Mouse (Mus musculus) cortical plate, adult 2 months (tissue): ENCODE data around the gene Fam193a.

Experiments used
- CTCF ChIP-seq: fragments of 200-500 bp; IDR thresholded peaks from 2 replicates; pipeline ENCODE4 v1.5.1; 2011; ENCODE audit warnings: mild to moderate bottlenecking, control low read depth, low read length; ENCODE audit not compliant: insufficient read depth; ENCODE audit errors: extremely low read depth
- POLR2A ChIP-seq: fragments of 200-500 bp; IDR thresholded peaks from 2 replicates; pipeline ENCODE4 v1.6.1; 2011; ENCODE audit warnings: mild to moderate bottlenecking, low read length, control low read depth; ENCODE audit not compliant: insufficient read depth; ENCODE audit errors: extremely low read depth

- TF ChIP-seq CTCF = no peak
- no peak for TF ChIP-seq POLR2A
These were observed 96.9 kb downstream of the Fam193a start for GRCm38 (mm10) chr5:34466648-34467047.
